Mouse (Mus musculus): ENCODE data around the gene Mcur1. TPM values are rescaled to one million over a fixed set of nuclear protein-coding genes. Genes with fewer than 3 reads are reported as not detected.
A peak's percentile ranks its signal among the peaks of the same experiment; 100 is the strongest.

Mcur1 gene
- polyA plus RNA-seq, 1 experiment from 2014 or later, result 5.4 TPM

DNA sequence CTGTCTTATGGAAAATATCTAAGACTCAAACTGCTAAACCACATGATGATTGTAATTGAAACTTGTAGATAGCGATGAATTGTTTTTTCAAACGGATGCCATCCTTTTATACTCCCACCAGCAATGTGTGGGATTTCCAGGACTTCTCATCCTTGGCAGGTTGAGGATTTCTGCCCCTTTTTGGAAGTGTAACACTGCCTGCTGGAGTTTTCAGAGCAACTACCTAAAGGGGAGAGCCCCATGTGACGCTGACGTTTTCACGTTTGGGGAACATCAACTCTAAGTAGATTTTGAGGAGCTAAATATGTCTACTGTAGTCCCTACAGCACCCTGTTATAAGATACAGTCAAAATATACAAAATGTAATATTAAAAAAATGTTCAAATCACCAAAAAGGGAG is 2.7 kb upstream of the Mcur1 start:
- H3K27ac ChIP-seq, result no peak overlapping the region
- ATAC-seq (ENCODE audit: low read depth) (no peak), DNase-seq (no peak)
- H3K4me2 ChIP-seq, result no peak overlapping the region
- H3K36me3 ChIP-seq, result no peaks in the 10 kb centered on the region
- WGBS (ENCODE audit: insufficient replicate concordance), result 79% methylated on average over 5 of the region's 5 CpGs
- no peaks in the 10 kb centered on the region for H3K9me3 ChIP-seq (replicated peaks)
- no peak overlapping the region for H3K9ac ChIP-seq
- no peaks in the 10 kb centered on the region; the same call in 1 of the 2 replicates for H3K27me3 ChIP-seq
- no peak overlapping the region for H3K4me3 ChIP-seq (replicated peaks)
- H3K4me1 ChIP-seq (replicated peaks), result peaks cover 37% of the 10 kb centered on the region

DNA sequence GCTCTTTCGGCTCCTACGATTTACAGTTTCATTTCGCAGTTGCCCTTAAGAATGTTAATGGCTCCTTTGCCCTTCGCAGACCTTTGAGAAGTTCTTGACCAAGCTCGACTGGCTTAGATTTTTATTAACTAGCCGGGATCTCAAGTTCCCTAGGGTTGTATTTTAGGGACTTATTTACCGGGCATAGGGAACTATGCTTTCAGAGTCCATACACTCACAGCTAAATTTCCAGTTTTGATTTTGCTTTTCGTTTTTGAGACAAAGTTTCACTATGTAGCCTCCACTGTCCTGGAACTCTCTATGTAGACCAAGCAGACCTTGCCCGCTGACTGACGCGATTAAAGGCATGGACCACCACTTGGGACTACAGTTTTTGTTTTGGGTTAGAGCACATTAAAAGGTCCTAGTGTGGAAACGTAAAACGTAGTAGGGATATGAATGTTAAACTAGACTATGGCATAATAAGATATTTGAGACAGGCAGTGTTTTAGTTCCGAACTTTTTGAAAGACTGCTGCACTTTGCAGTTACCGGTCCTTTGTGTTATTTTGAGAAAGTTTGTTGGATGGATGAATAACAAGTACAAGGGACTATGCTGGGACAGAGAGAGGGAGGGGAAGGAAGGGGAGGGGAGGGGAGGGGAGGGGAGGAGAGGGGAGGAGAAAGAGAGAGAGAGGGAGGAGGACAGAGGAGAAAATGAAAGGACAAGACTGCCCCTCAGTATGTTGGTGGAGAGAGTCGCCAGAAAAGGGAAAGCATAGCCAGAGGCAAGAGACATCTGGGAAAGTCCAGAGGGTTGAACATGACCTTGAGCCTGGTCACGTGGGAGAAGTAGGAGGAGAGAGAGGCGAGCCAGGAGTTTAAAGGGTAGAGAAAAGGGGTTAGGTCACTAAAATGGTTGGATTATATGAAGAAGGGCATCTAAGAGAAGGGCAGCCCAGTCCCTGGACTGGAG is 744 bp upstream of the Mcur1 start:
- peak; percentile 27 for DNase-seq
- H3K36me3 ChIP-seq, result no peaks in the 10 kb centered on the region
- peak overlapping the region; percentile 85 for H3K27ac ChIP-seq
- H3K4me3 ChIP-seq (replicated peaks), result peak overlapping the region; percentile 82
- H3K27me3 ChIP-seq, result no peaks in the 10 kb centered on the region
- H3K4me2 ChIP-seq, result peak overlapping the region; percentile 97
- H3K9ac ChIP-seq, result peak overlapping the region; percentile 86
- WGBS (ENCODE audit: insufficient replicate concordance), result 5% methylated on average over 18 of the region's 18 CpGs
- ATAC-seq (ENCODE audit: low read depth), result no peak
- no peaks in the 10 kb centered on the region for H3K9me3 ChIP-seq (replicated peaks)
- peaks cover 37% of the 10 kb centered on the region for H3K4me1 ChIP-seq (replicated peaks)

GRCm38 (mm10) chr13:43558959-43559358 is 1.0 kb downstream of the Mcur1 start:
- ATAC-seq (ENCODE audit: low read depth) (no peak), DNase-seq (no peak)
- H3K36me3 ChIP-seq, result no peaks in the 10 kb centered on the region; the same call in 1 of the 2 replicates
- peaks cover 24% of the 10 kb centered on the region for H3K4me1 ChIP-seq (replicated peaks)
- H3K9me3 ChIP-seq (replicated peaks), result no peaks in the 10 kb centered on the region
- H3K4me2 ChIP-seq, result peak overlapping the region; percentile 97
- H3K4me3 ChIP-seq (replicated peaks), result peak overlapping the region; percentile 82
- H3K9ac ChIP-seq, result peak overlapping the region; percentile 86; the same call in 1 of the 2 replicates
- H3K27me3 ChIP-seq, result no peaks in the 10 kb centered on the region
- 23% methylated on average over 6 of the region's 6 CpGs for WGBS (ENCODE audit: insufficient replicate concordance)
- H3K27ac ChIP-seq, result no peak overlapping the region

- no peak for DNase-seq
- Histone ChIP-seq H3K4me2 (peak overlapping the region; percentile 97), H3K27ac (no peak overlapping the region), H3K4me1 (replicated peaks) (peaks cover 24% of the 10 kb centered on the region), H3K36me3 (no peaks in the 10 kb centered on the region; the same call in 1 of the 2 replicates), H3K4me3 (replicated peaks) (peak overlapping the region; percentile 82), H3K9ac (no peak overlapping the region), H3K9me3 (replicated peaks) (no peaks in the 10 kb centered on the region), H3K27me3 (no peaks in the 10 kb centered on the region)
- ATAC-seq (ENCODE audit: low read depth), result no peak
- 79% methylated on average over 6 of the region's 6 CpGs for WGBS (ENCODE audit: insufficient replicate concordance)
Measured at GRCm38 (mm10) chr13:43558357-43558756, 1.6 kb downstream of the Mcur1 start.

DNA sequence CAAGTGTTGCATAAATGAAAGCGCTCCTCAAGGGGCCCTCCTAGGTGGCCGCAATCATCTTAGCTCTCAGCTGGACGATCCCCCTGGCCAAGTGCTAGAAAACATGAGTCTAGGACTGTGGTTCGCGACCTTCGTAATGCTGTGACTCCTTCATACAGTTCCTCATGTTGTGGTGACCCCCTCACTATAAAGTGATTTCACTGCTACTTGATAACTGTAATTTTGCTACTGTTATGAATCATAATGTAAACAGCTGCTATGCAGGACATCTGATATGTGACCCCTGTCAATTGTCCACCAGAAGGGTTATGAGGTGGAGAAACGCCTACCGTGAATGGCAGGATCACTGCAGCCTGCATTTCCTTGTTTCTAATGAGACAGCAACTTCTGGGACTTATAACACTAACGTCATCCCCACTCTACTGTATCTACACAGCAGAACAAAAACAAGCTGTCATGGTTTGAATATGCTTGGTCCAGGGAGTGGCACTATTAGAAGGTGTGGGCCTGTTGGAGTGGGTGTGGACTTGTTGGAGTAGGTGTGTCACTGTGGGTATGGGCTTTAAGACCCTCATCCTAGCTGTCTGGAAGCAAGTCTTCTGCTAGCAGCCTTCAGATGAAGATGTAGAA is 3.0 kb downstream of the Mcur1 start:
- ATAC-seq (ENCODE audit: low read depth) (no peak), DNase-seq (no peak)
- H3K4me3 ChIP-seq (replicated peaks), result no peak overlapping the region
- no peaks in the 10 kb centered on the region for H3K27me3 ChIP-seq
- 78% methylated on average over 9 of the region's 9 CpGs for WGBS (ENCODE audit: insufficient replicate concordance)
- H3K4me2 ChIP-seq, result no peak overlapping the region
- no peaks in the 10 kb centered on the region for H3K9me3 ChIP-seq (replicated peaks)
- no peak overlapping the region for H3K27ac ChIP-seq
- H3K9ac ChIP-seq, result no peak overlapping the region
- H3K36me3 ChIP-seq, result peaks cover 7% of the 10 kb centered on the region
- peaks cover 24% of the 10 kb centered on the region for H3K4me1 ChIP-seq (replicated peaks)

DNA sequence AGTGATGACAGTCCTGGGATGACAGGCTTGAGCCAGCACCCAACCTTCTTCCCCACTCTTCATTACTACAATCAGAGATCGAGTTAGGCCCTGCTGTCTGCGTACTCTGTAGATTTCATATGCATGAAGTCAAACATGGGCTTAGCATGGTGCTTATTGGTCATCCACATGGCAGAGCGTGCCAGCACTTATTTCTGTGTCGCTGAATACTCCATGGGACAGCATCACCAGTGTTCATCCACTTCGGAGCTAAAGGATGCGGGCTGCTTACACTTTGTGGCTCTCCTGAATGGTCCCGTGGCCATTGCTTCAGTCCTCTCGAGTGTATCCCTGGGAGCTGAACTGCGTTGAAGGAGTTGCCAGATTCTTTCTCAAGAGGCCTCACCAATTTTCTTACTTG is 4.7 kb downstream of the Mcur1 start:
- 81% methylated on average over 9 of the region's 9 CpGs for WGBS (ENCODE audit: insufficient replicate concordance)
- no peak overlapping the region for H3K4me3 ChIP-seq (replicated peaks)
- peaks cover 14% of the 10 kb centered on the region for H3K4me1 ChIP-seq (replicated peaks)
- H3K9ac ChIP-seq, result no peak overlapping the region
- DNase-seq (no peak), ATAC-seq (ENCODE audit: low read depth) (no peak)
- H3K4me2 ChIP-seq, result no peak overlapping the region
- peaks cover 14% of the 10 kb centered on the region for H3K36me3 ChIP-seq
- no peaks in the 10 kb centered on the region for H3K27me3 ChIP-seq
- H3K9me3 ChIP-seq (replicated peaks), result no peaks in the 10 kb centered on the region
- no peak overlapping the region for H3K27ac ChIP-seq

- Histone ChIP-seq H3K27me3 (no peaks in the 10 kb centered on the region), H3K9ac (no peak overlapping the region), H3K9me3 (replicated peaks) (no peaks in the 10 kb centered on the region), H3K4me2 (no peak overlapping the region), H3K27ac (no peak overlapping the region), H3K4me1 (replicated peaks) (peaks cover 13% of the 10 kb centered on the region), H3K36me3 (peaks cover 19% of the 10 kb centered on the region), H3K4me3 (replicated peaks) (no peak overlapping the region)
- WGBS (ENCODE audit: insufficient replicate concordance), result 52% methylated on average over 7 of the region's 7 CpGs
- no peak for ATAC-seq (ENCODE audit: low read depth)
- no peak for DNase-seq
Measured at GRCm38 (mm10) chr13:43554827-43555226, 5.2 kb downstream of the Mcur1 start.

DNA sequence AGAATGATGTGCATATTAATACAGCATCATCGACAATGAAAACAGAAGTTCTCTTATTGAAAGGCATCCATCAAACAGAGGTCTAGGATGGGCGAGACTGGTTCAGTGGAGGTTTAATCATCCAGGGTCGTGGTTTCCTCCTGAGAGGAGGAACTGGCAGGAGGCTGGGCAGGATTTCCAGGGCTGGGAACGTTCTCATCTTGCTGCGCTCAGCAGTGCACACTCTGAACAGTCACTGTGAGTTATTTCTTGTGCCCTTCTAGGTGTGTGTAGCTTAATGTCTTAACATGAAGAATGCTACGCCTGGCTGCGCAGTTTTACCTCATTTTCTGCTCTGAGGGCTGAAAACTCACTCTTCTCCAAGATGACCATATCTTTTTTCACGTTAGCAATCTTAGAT is 9.3 kb downstream of the Mcur1 start:
- Histone ChIP-seq H3K9me3 (replicated peaks) (no peaks in the 10 kb centered on the region), H3K4me2 (no peak overlapping the region), H3K4me1 (replicated peaks) (no peaks in the 10 kb centered on the region), H3K36me3 (peaks cover 24% of the 10 kb centered on the region), H3K4me3 (replicated peaks) (no peak overlapping the region), H3K27ac (no peak overlapping the region), H3K9ac (no peak overlapping the region), H3K27me3 (no peaks in the 10 kb centered on the region)
- ATAC-seq (ENCODE audit: low read depth) (no peak), DNase-seq (no peak)
- 69% methylated on average over 8 of the region's 8 CpGs for WGBS (ENCODE audit: insufficient replicate concordance)

DNA sequence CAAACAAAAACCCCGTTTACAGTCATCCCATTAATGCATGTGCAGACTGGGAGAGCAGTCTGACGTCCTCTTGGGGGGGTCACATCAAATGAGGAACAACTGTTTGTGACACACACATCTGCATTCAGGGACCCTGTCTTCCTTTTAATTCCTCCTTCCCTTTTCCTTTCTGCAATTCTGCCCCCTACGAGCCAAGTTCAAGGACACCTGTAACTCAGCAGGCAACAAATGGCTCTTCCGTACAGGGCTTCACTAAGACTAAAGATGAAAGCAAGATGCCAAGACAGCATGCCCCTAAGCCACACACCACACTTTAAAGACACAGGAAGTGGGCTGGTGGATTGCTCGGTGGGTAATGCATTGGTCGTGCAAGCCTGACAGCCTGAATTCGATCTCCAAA is 10.1 kb downstream of the Mcur1 start:
- H3K27me3 ChIP-seq, result no peaks in the 10 kb centered on the region
- H3K9me3 ChIP-seq (replicated peaks), result no peaks in the 10 kb centered on the region
- no peak overlapping the region for H3K9ac ChIP-seq
- DNase-seq, result no peak
- 72% methylated on average over 7 of the region's 7 CpGs for WGBS (ENCODE audit: insufficient replicate concordance)
- no peak overlapping the region for H3K4me3 ChIP-seq (replicated peaks)
- ATAC-seq (ENCODE audit: low read depth), result no peak
- no peaks in the 10 kb centered on the region for H3K4me1 ChIP-seq (replicated peaks)
- no peak overlapping the region for H3K4me2 ChIP-seq
- H3K27ac ChIP-seq, result no peak overlapping the region
- peaks cover 26% of the 10 kb centered on the region for H3K36me3 ChIP-seq

DNA sequence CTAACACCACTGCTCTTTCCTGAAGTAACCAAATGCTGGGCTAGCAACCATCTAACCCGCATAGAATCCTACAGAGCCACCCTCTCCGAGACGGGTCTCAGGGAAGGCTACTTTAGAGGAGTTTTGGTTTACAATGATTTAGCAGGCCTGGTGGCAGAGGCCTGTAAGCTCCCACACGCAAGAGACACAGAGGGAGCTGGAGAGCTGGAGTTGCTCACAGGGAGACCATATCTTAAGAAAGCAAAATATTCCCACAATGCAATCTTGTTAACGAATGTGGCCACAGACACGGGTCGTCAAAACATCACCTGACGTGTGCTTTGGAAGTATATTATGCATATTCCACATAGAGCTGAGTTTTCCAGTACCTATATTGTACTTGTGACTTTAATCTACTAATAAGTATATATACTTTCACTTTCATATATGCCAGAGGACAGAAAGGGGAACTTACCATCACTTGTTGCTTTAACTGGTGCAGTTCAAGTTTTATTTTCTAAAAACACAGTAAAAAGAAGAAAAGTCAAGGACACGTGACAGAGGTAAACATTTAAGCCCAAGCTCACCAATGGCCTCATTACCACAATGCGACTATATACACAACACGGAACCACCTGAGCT is 10.8 kb downstream of the Mcur1 start:
- ATAC-seq (ENCODE audit: low read depth) (no peak), DNase-seq (no peak)
- Histone ChIP-seq H3K4me1 (replicated peaks) (no peaks in the 10 kb centered on the region), H3K36me3 (peaks cover 33% of the 10 kb centered on the region), H3K9ac (no peak overlapping the region), H3K27ac (no peak overlapping the region), H3K27me3 (no peaks in the 10 kb centered on the region), H3K4me2 (no peak overlapping the region), H3K9me3 (replicated peaks) (no peaks in the 10 kb centered on the region), H3K4me3 (replicated peaks) (no peak overlapping the region)
- WGBS (ENCODE audit: insufficient replicate concordance), result 74% methylated on average over 11 of the region's 11 CpGs

DNA sequence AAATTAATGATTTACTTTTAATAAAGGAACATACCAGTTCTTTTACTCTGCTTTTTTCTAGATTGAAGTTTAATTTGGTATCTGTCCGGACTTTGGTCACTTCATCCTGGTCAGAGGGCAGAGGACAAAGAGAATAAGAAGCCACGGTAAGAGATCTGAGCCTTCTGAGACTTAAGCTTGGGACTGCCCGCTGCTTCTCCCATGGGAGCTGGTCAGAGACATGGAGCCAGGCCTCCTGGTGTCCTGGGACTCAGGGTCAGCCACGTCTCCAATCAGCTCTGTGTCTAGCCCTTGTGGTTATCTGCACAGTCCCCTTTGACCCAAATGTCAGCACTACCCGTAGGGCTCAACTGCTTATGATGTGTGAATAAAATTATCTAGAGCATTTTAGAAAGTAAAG is 11.4 kb downstream of the Mcur1 start:
- Histone ChIP-seq H3K27ac (no peak overlapping the region), H3K9ac (no peak overlapping the region), H3K27me3 (no peaks in the 10 kb centered on the region), H3K36me3 (peaks cover 37% of the 10 kb centered on the region), H3K4me3 (replicated peaks) (no peak overlapping the region), H3K9me3 (replicated peaks) (no peaks in the 10 kb centered on the region), H3K4me2 (no peak overlapping the region), H3K4me1 (replicated peaks) (no peaks in the 10 kb centered on the region)
- 63% methylated on average over 5 of the region's 5 CpGs for WGBS (ENCODE audit: insufficient replicate concordance)
- DNase-seq, result no peak
- ATAC-seq (ENCODE audit: low read depth), result no peak
